Mouse (Mus musculus): ENCODE results near the gene Cep19.
"Not testable (repeated sequence)": the region's sequence is repeated elsewhere in the genome, so short reads cannot be mapped to it uniquely, and the experiment has no call there.

GRCm38 (mm10) chr16:32097757-32098156 lies 1.8 kb upstream of the Cep19 start:
- not testable (repeated sequence) for TF ChIP-seq TCF12 (IDR thresholded peaks at IDR 0.05; ENCODE audit: insufficient read depth, poor library complexity, severe bottlenecking); CEBPB (IDR thresholded peaks at IDR 0.05; ENCODE audit: insufficient read depth, poor library complexity, severe bottlenecking); E2F4 (IDR thresholded peaks at IDR 0.05; ENCODE audit: insufficient read depth); POLR2A (IDR thresholded peaks at IDR 0.05; ENCODE audit: insufficient read length, low read depth); USF1 (IDR thresholded peaks at IDR 0.05; ENCODE audit: low read depth); REST (IDR thresholded peaks at IDR 0.05; ENCODE audit: insufficient read depth, insufficient read length); SRF (IDR thresholded peaks at IDR 0.05; ENCODE audit: control insufficient read depth, insufficient read length, low read depth); MAX (IDR thresholded peaks at IDR 0.05; ENCODE audit: low read depth); MYOG (IDR thresholded peaks at IDR 0.05; ENCODE audit: control insufficient read depth in 1 of 3, insufficient read depth in 1 of 3, insufficient read length in 2 of 3, low read depth in 2 of 3); POLR2AphosphoS2 (IDR thresholded peaks at IDR 0.05; ENCODE audit: insufficient read length, low read depth)

Measured in myocyte (in vitro differentiated cells).